Mouse (Mus musculus): ENCODE data around the gene Atn1. TPM values are rescaled to one million over a fixed set of nuclear protein-coding genes. Genes with fewer than 3 reads are reported as not detected.
A peak's percentile ranks its signal among the peaks of the same experiment; 100 is the strongest.

Gene Atn1
- polyA plus RNA-seq, 1 experiment from 2014 or later = 5.5 TPM

- Histone ChIP-seq H3K4me3 (ENCODE audit: low read depth, low read length) (peak overlapping the region; percentile 60), H3K27me3 (replicated peaks; ENCODE audit: control insufficient read depth, insufficient read depth, low read length) (no peaks in the 10 kb centered on the region), H3K4me2 (peak overlapping the region; percentile 86), H3K9ac (ENCODE audit: low read depth, low read length) (peak overlapping the region; percentile 76), H3K9me3 (ENCODE audit: control insufficient read depth, low read length) (no peaks in the 10 kb centered on the region), H3K4me1 (replicated peaks; ENCODE audit: control insufficient read depth, insufficient read depth, low read length) (peaks cover 11% of the 10 kb centered on the region), H3K36me3 (ENCODE audit: control insufficient read depth, insufficient read depth, low read length) (peaks cover 2% of the 10 kb centered on the region; the same call in 1 of the 2 replicates), H3K27ac (ENCODE audit: low read depth, low read length) (no peak overlapping the region)
- 89% methylated on average over 7 of the region's 7 CpGs for WGBS
- DNase-seq (ENCODE audit: low spot score) (no peak), ATAC-seq (replicated peaks; ENCODE audit: low FRiP score) (no peak)
Measured at GRCm38 (mm10) chr6:124746654-124747632, 9.4 kb downstream of the Atn1 start.

- Histone ChIP-seq H3K9me3 (ENCODE audit: control insufficient read depth, low read length) (no peaks in the 10 kb centered on the region), H3K4me2 (peak overlapping the region; percentile 86), H3K9ac (ENCODE audit: low read depth, low read length) (peak overlapping the region; percentile 76), H3K4me3 (ENCODE audit: low read depth, low read length) (peak overlapping the region; percentile 60), H3K27me3 (replicated peaks; ENCODE audit: control insufficient read depth, insufficient read depth, low read length) (no peaks in the 10 kb centered on the region), H3K4me1 (replicated peaks; ENCODE audit: control insufficient read depth, insufficient read depth, low read length) (peaks cover 14% of the 10 kb centered on the region), H3K27ac (ENCODE audit: low read depth, low read length) (peak overlapping the region; percentile 69; the same call in 1 of the 2 replicates), H3K36me3 (ENCODE audit: control insufficient read depth, insufficient read depth, low read length) (peaks cover 2% of the 10 kb centered on the region; the same call in 1 of the 2 replicates)
- DNase-seq (ENCODE audit: low spot score) = no peak
- 24% methylated on average over 8 of the region's 8 CpGs for WGBS
- no peak for ATAC-seq (replicated peaks; ENCODE audit: low FRiP score)
Measured at GRCm38 (mm10) chr6:124746296-124746605, 10.1 kb downstream of the Atn1 start.

GRCm38 (mm10) chr6:124745490-124746295, 10.6 kb downstream of the Atn1 start:
- peak overlapping the region; percentile 76 for H3K9ac ChIP-seq (ENCODE audit: low read depth, low read length)
- H3K27ac ChIP-seq (ENCODE audit: low read depth, low read length) = peak overlapping the region; percentile 72
- H3K27me3 ChIP-seq (replicated peaks; ENCODE audit: control insufficient read depth, insufficient read depth, low read length) = no peaks in the 10 kb centered on the region
- peak overlapping the region; percentile 60 for H3K4me3 ChIP-seq (ENCODE audit: low read depth, low read length)
- H3K9me3 ChIP-seq (ENCODE audit: control insufficient read depth, low read length) = no peaks in the 10 kb centered on the region
- peaks cover 2% of the 10 kb centered on the region; the same call in 1 of the 2 replicates for H3K36me3 ChIP-seq (ENCODE audit: control insufficient read depth, insufficient read depth, low read length)
- H3K4me2 ChIP-seq = peak overlapping the region; percentile 86
- peak; percentile 80 for ATAC-seq (replicated peaks; ENCODE audit: low FRiP score)
- under 1% methylated on average over 85 of the region's 85 CpGs for WGBS
- DNase-seq (ENCODE audit: low spot score) = peak; percentile 93
- H3K4me1 ChIP-seq (replicated peaks; ENCODE audit: control insufficient read depth, insufficient read depth, low read length) = peaks cover 14% of the 10 kb centered on the region

- Histone ChIP-seq H3K9ac (ENCODE audit: low read depth, low read length) (peak overlapping the region; percentile 65; the same call in 1 of the 2 replicates), H3K4me1 (replicated peaks; ENCODE audit: control insufficient read depth, insufficient read depth, low read length) (peaks cover 17% of the 10 kb centered on the region), H3K27me3 (replicated peaks; ENCODE audit: control insufficient read depth, insufficient read depth, low read length) (no peaks in the 10 kb centered on the region), H3K4me2 (peak overlapping the region; percentile 86), H3K4me3 (ENCODE audit: low read depth, low read length) (peak overlapping the region; percentile 60), H3K36me3 (ENCODE audit: control insufficient read depth, insufficient read depth, low read length) (peaks cover 2% of the 10 kb centered on the region; the same call in 1 of the 2 replicates), H3K27ac (ENCODE audit: low read depth, low read length) (peak overlapping the region; percentile 72), H3K9me3 (ENCODE audit: control insufficient read depth, low read length) (no peaks in the 10 kb centered on the region)
- ATAC-seq (replicated peaks; ENCODE audit: low FRiP score) (no peak), DNase-seq (ENCODE audit: low spot score) (no peak)
- 71% methylated on average over 26 of the region's 26 CpGs for WGBS
Measured at GRCm38 (mm10) chr6:124744755-124745321, 11.5 kb downstream of the Atn1 start.

GRCm38 (mm10) chr6:124743647-124744046, 12.7 kb downstream of the Atn1 start:
- no peak for ATAC-seq (replicated peaks; ENCODE audit: low FRiP score)
- Histone ChIP-seq H3K27me3 (replicated peaks; ENCODE audit: control insufficient read depth, insufficient read depth, low read length) (no peaks in the 10 kb centered on the region), H3K36me3 (ENCODE audit: control insufficient read depth, insufficient read depth, low read length) (peaks cover 2% of the 10 kb centered on the region; the same call in 1 of the 2 replicates), H3K4me2 (no peak overlapping the region), H3K9me3 (ENCODE audit: control insufficient read depth, low read length) (no peaks in the 10 kb centered on the region), H3K9ac (ENCODE audit: low read depth, low read length) (no peak overlapping the region), H3K27ac (ENCODE audit: low read depth, low read length) (no peak overlapping the region), H3K4me1 (replicated peaks; ENCODE audit: control insufficient read depth, insufficient read depth, low read length) (peaks cover 29% of the 10 kb centered on the region), H3K4me3 (ENCODE audit: low read depth, low read length) (no peak overlapping the region)
- no peak for DNase-seq (ENCODE audit: low spot score)
- WGBS = 82% methylated on average over 8 of the region's 8 CpGs

GRCm38 (mm10) chr6:124742839-124743514, 13.3 kb downstream of the Atn1 start:
- Histone ChIP-seq H3K4me1 (replicated peaks; ENCODE audit: control insufficient read depth, insufficient read depth, low read length) (peaks cover 36% of the 10 kb centered on the region), H3K27me3 (replicated peaks; ENCODE audit: control insufficient read depth, insufficient read depth, low read length) (no peaks in the 10 kb centered on the region), H3K9ac (ENCODE audit: low read depth, low read length) (no peak overlapping the region), H3K4me3 (ENCODE audit: low read depth, low read length) (no peak overlapping the region), H3K36me3 (ENCODE audit: control insufficient read depth, insufficient read depth, low read length) (peaks cover 2% of the 10 kb centered on the region; the same call in 1 of the 2 replicates), H3K4me2 (no peak overlapping the region), H3K9me3 (ENCODE audit: control insufficient read depth, low read length) (no peaks in the 10 kb centered on the region), H3K27ac (ENCODE audit: low read depth, low read length) (no peak overlapping the region)
- ATAC-seq (replicated peaks; ENCODE audit: low FRiP score) (no peak), DNase-seq (ENCODE audit: low spot score) (no peak)
- 83% methylated on average over 15 of the region's 15 CpGs for WGBS

GRCm38 (mm10) chr6:124741842-124742241, 14.5 kb downstream of the Atn1 start:
- WGBS = 73% methylated on average over 3 of the region's 3 CpGs

More at GRCm38 (mm10) chr6:124741842-124742241, 14.5 kb downstream of the Atn1 start:
- DNase-seq (ENCODE audit: low spot score) = no peak
- Histone ChIP-seq H3K4me2 (peak overlapping the region; percentile 69), H3K9me3 (ENCODE audit: control insufficient read depth, low read length) (no peaks in the 10 kb centered on the region), H3K27me3 (replicated peaks; ENCODE audit: control insufficient read depth, insufficient read depth, low read length) (no peaks in the 10 kb centered on the region), H3K4me1 (replicated peaks; ENCODE audit: control insufficient read depth, insufficient read depth, low read length) (peaks cover 40% of the 10 kb centered on the region), H3K27ac (ENCODE audit: low read depth, low read length) (peak overlapping the region; percentile 97), H3K4me3 (ENCODE audit: low read depth, low read length) (peak overlapping the region; percentile 46), H3K36me3 (ENCODE audit: control insufficient read depth, insufficient read depth, low read length) (no peaks in the 10 kb centered on the region), H3K9ac (ENCODE audit: low read depth, low read length) (peak overlapping the region; percentile 69)
- no peak for ATAC-seq (replicated peaks; ENCODE audit: low FRiP score)
